In genomic region chr7:24906551-24906950, GRCm38 (mm10) we compare ENCODE assay signal across 9 mouse cellular contexts. TPM values are rescaled to one million over a fixed set of nuclear protein-coding genes. Genes with fewer than 3 reads are reported as not detected.
DNase-seq lines count a peak whose midpoint lies in the region; ATAC-seq and TF ChIP-seq lines count a peak whose summit lies in the region.
"Had no signal": no experiment of that assay in that cellular context is flagged by ENCODE, and none has a peak within 500 bp of the region (broad histone marks: within the 10 kb centered on the region; RNA-seq: fewer than 3 reads in every experiment).

No protein-coding gene starts in this region.

- intact Hi-C loops in left cerebral cortex, postnatal 4 days (cut with DNase I), result no loop called here

- TF ChIP-seq CTCF in forebrain, postnatal 0 days (IDR thresholded peaks at IDR 0.05; ENCODE audit: low read depth), result no peak
- TF ChIP-seq CTCF in lung, postnatal 0 days (IDR thresholded peaks at IDR 0.05), result no peak
- TF ChIP-seq CTCF in small intestine, adult 2 months (IDR thresholded peaks at IDR 0.05; ENCODE audit: extremely low read depth, insufficient read length, insufficient replicate concordance, low read depth, low read length), result no peak

- WGBS in forebrain, postnatal 0 days, result 47% methylated on average over 6 of the region's 6 CpGs
- 49% methylated on average over 6 of the region's 6 CpGs for WGBS in forebrain, embryonic 16.5 days
- 17% methylated on average over 6 of the region's 6 CpGs for WGBS in lung, postnatal 0 days
- 33% methylated on average over 6 of the region's 6 CpGs for WGBS in intestine, embryonic 14.5 days
- 29% methylated on average over 6 of the region's 6 CpGs for WGBS in small intestine, adult 2 months

- no peak for TF ChIP-seq POLR2A in small intestine, adult 2 months (IDR thresholded peaks at IDR 0.05; ENCODE audit: low read depth, low read length)

- TF ChIP-seq EP300 in lung, postnatal 0 days (IDR thresholded peaks at IDR 0.05), result no peak

- no peaks in the 10 kb centered on the region for H3K9me3 ChIP-seq in forebrain, postnatal 0 days (ENCODE audit: low read length)
- H3K9me3 ChIP-seq in forebrain, embryonic 16.5 days (ENCODE audit: control insufficient read depth, low read length), result no peaks in the 10 kb centered on the region
- no peaks in the 10 kb centered on the region for H3K9me3 ChIP-seq in lung, postnatal 0 days (ENCODE audit: low read length)
- H3K9me3 ChIP-seq in intestine, embryonic 14.5 days (ENCODE audit: control insufficient read depth, low read length), result no peaks in the 10 kb centered on the region

- ATAC-seq in forebrain, postnatal 0 days, result no peak
- ATAC-seq in forebrain, embryonic 16.5 days, result no peak
- ATAC-seq in lung, postnatal 0 days, result no peak
- ATAC-seq in intestine, embryonic 14.5 days (replicated peaks; ENCODE audit: low FRiP score, low TSS enrichment, low read depth), result no peak

- H3K27me3 ChIP-seq in forebrain, postnatal 0 days (ENCODE audit: insufficient read depth, low read length), result no peaks in the 10 kb centered on the region
- H3K27me3 ChIP-seq in forebrain, embryonic 16.5 days (replicated peaks; ENCODE audit: control insufficient read depth, insufficient read depth, low read length), result no peaks in the 10 kb centered on the region
- H3K27me3 ChIP-seq in lung, postnatal 0 days (replicated peaks; ENCODE audit: insufficient read depth, low read length), result no peaks in the 10 kb centered on the region
- no peaks in the 10 kb centered on the region for H3K27me3 ChIP-seq in intestine, embryonic 14.5 days (replicated peaks; ENCODE audit: control insufficient read depth, insufficient read depth, low read length)
- H3K27me3 ChIP-seq in small intestine, adult 2 months (ENCODE audit: control insufficient read depth, insufficient read depth, low read length), result no peaks in the 10 kb centered on the region

- H3K36me3 ChIP-seq in forebrain, postnatal 0 days (ENCODE audit: insufficient read depth), result 0 out of 2 replicates have a peak, but pooled peaks cover 24% of the 10 kb centered on the region
- peaks cover 2% of the 10 kb centered on the region; the same call in 1 of the 2 replicates for H3K36me3 ChIP-seq in forebrain, embryonic 16.5 days (ENCODE audit: control insufficient read depth, insufficient read depth)
- peaks cover 17% of the 10 kb centered on the region; the same call in 1 of the 2 replicates for H3K36me3 ChIP-seq in lung, postnatal 0 days (ENCODE audit: insufficient read depth, low read length)
- H3K36me3 ChIP-seq in intestine, embryonic 14.5 days (ENCODE audit: control insufficient read depth, insufficient read depth, low read length), result peaks cover 23% of the 10 kb centered on the region
- H3K36me3 ChIP-seq in small intestine, adult 2 months (ENCODE audit: control insufficient read depth, insufficient read depth, low read length), result peaks cover 25% of the 10 kb centered on the region

- no peak for DNase-seq in forebrain, postnatal 0 days
- DNase-seq in lung, postnatal 0 days (ENCODE audit: low spot score), result peak; percentile 39
- DNase-seq in lung, postnatal 14 days, result no peak
- no peak for DNase-seq in intestine, embryonic 14.5 days (ENCODE audit: low spot score)
- no peak for DNase-seq in left cerebral cortex, postnatal 4 days
- DNase-seq in left cerebral cortex, adult 9 months (ENCODE audit: low spot score in 2 of 2), result no peak
- DNase-seq: heart, postnatal 14 days had no signal

- no peak overlapping the region for H3K4me2 ChIP-seq in forebrain, postnatal 0 days (ENCODE audit: low read depth)
- no peak overlapping the region for H3K4me2 ChIP-seq in forebrain, embryonic 16.5 days (ENCODE audit: low read length)
- H3K4me2 ChIP-seq in lung, postnatal 0 days (replicated peaks; ENCODE audit: low read depth, low read length), result 0 out of 2 replicates have a peak overlapping the region, but pooled peaks have one; percentile 41
- peak overlapping the region; percentile 23; the same call in 1 of the 2 replicates for H3K4me2 ChIP-seq in intestine, embryonic 14.5 days (ENCODE audit: low read length)

- no peak overlapping the region for H3K27ac ChIP-seq in forebrain, postnatal 0 days (ENCODE audit: low read depth, low read length)
- no peak overlapping the region for H3K27ac ChIP-seq in forebrain, embryonic 16.5 days (ENCODE audit: low read length)
- H3K27ac ChIP-seq in lung, postnatal 0 days (ENCODE audit: low read length), result peak overlapping the region; percentile 64
- H3K27ac ChIP-seq in intestine, embryonic 14.5 days (ENCODE audit: low read depth), result no peak overlapping the region
- H3K27ac ChIP-seq in small intestine, adult 2 months (ENCODE audit: insufficient read depth, low read depth, low read length), result peak overlapping the region; percentile 17

- H3K4me3 ChIP-seq in forebrain, postnatal 0 days (ENCODE audit: low read depth, low read length), result no peak overlapping the region
- H3K4me3 ChIP-seq in forebrain, embryonic 16.5 days (replicated peaks; ENCODE audit: low read length), result no peak overlapping the region
- H3K4me3 ChIP-seq in lung, postnatal 0 days (ENCODE audit: low read depth, low read length), result no peak overlapping the region
- H3K4me3 ChIP-seq in intestine, embryonic 14.5 days (ENCODE audit: low read depth, low read length), result no peak overlapping the region
- no peak overlapping the region for H3K4me3 ChIP-seq in small intestine, adult 2 months (ENCODE audit: low read depth, low read length)

- H3K9ac ChIP-seq in forebrain, postnatal 0 days, result peak overlapping the region; percentile 22; the same call in 1 of the 2 replicates
- no peak overlapping the region for H3K9ac ChIP-seq in forebrain, embryonic 16.5 days (replicated peaks; ENCODE audit: low read depth, low read length)
- H3K9ac ChIP-seq in lung, postnatal 0 days (replicated peaks; ENCODE audit: low read depth), result no peak overlapping the region
- H3K9ac ChIP-seq in intestine, embryonic 14.5 days (ENCODE audit: low read length), result no peak overlapping the region

- H3K4me1 ChIP-seq in forebrain, postnatal 0 days (ENCODE audit: insufficient read depth), result 0 out of 2 replicates have a peak, but pooled peaks cover 12% of the 10 kb centered on the region
- H3K4me1 ChIP-seq in forebrain, embryonic 16.5 days (replicated peaks; ENCODE audit: control insufficient read depth, insufficient read depth, low read length), result peaks cover 32% of the 10 kb centered on the region
- peaks cover 17% of the 10 kb centered on the region; the same call in 1 of the 2 replicates for H3K4me1 ChIP-seq in lung, postnatal 0 days (ENCODE audit: insufficient read depth, low read depth, low read length)
- peaks cover 30% of the 10 kb centered on the region for H3K4me1 ChIP-seq in intestine, embryonic 14.5 days (replicated peaks; ENCODE audit: control insufficient read depth, insufficient read depth, low read length)
- peaks cover 6% of the 10 kb centered on the region for H3K4me1 ChIP-seq in small intestine, adult 2 months (ENCODE audit: control insufficient read depth, insufficient read depth, insufficient read length, low read length)

RNA-seq across cellular contexts. Expression of gene Arhgef1, which starts 3.8 kb away (rescaled TPM):
- 24.5 and 30.3 TPM in 2 replicates for total RNA-seq in forebrain, postnatal 0 days (2014; rRNA removed)
- 16.7 and 26.8 TPM in 2 replicates for polyA plus RNA-seq in forebrain, postnatal 0 days (2015; fragmentation: Nextera tagmentation; extraction: Ambion mirVana)
- polyA plus RNA-seq in forebrain, embryonic 16.5 days (2015; fragmentation: Nextera tagmentation; extraction: Ambion mirVana), result 61.7 and 73.7 TPM in 2 replicates
- polyA plus RNA-seq in lung, postnatal 0 days (2015; fragmentation: Nextera tagmentation; extraction: Ambion mirVana), result 123 and 143 TPM in 2 replicates
- polyA plus RNA-seq in intestine, embryonic 14.5 days (2014; fragmentation: Nextera tagmentation; extraction: Ambion mirVana), result 80.6 and 85.3 TPM in 2 replicates
- polyA plus RNA-seq in small intestine, adult 2 months (2012; rRNA removed), result 106 and 209 TPM in 2 replicates
- total RNA-seq in left cerebral cortex, postnatal 4 days (2021), result 100 to 1,000 TPM; 143 to 147 TPM

RNA-seq across cellular contexts. Expression of gene Cd79a, which starts 9.4 kb away (rescaled TPM):
- total RNA-seq in forebrain, postnatal 0 days (2014; rRNA removed), result 0.15 and 0.33 TPM in 2 replicates
- 0.47 and 0.54 TPM in 2 replicates for polyA plus RNA-seq in forebrain, postnatal 0 days (2015; fragmentation: Nextera tagmentation; extraction: Ambion mirVana)
- 0.16 and 0.19 TPM in 2 replicates for polyA plus RNA-seq in forebrain, embryonic 16.5 days (2015; fragmentation: Nextera tagmentation; extraction: Ambion mirVana)
- 3.2 and 4.3 TPM in 2 replicates for polyA plus RNA-seq in lung, postnatal 0 days (2015; fragmentation: Nextera tagmentation; extraction: Ambion mirVana)
- 0.28 and 0.32 TPM in 2 replicates for polyA plus RNA-seq in intestine, embryonic 14.5 days (2014; fragmentation: Nextera tagmentation; extraction: Ambion mirVana)
- polyA plus RNA-seq in small intestine, adult 2 months (2012; rRNA removed), result 23.2 and 54.3 TPM in 2 replicates
- under 1 TPM; 0.24 to 0.52 TPM for total RNA-seq in left cerebral cortex, postnatal 4 days (2021)

RNA-seq across cellular contexts. Expression of gene Rps19, which starts 22.4 kb away (rescaled TPM):
- total RNA-seq in forebrain, postnatal 0 days (2014; rRNA removed), result 581 and 723 TPM in 2 replicates
- 1,350 and 1,888 TPM in 2 replicates for polyA plus RNA-seq in forebrain, postnatal 0 days (2015; fragmentation: Nextera tagmentation; extraction: Ambion mirVana)
- polyA plus RNA-seq in forebrain, embryonic 16.5 days (2015; fragmentation: Nextera tagmentation; extraction: Ambion mirVana), result 1,290 and 1,309 TPM in 2 replicates
- polyA plus RNA-seq in lung, postnatal 0 days (2015; fragmentation: Nextera tagmentation; extraction: Ambion mirVana), result 2,947 and 3,302 TPM in 2 replicates
- polyA plus RNA-seq in intestine, embryonic 14.5 days (2014; fragmentation: Nextera tagmentation; extraction: Ambion mirVana), result 3,468 and 3,555 TPM in 2 replicates
- polyA plus RNA-seq in small intestine, adult 2 months (2012; rRNA removed), result 254 and 421 TPM in 2 replicates
- total RNA-seq in left cerebral cortex, postnatal 4 days (2021), result 1,000 to 10,000 TPM in 1 of 2 experiments, 100 to 1,000 TPM in 1; 915 to 1,028 TPM

RNA-seq across cellular contexts. Expression of gene Dmrtc2, which starts 36.7 kb away (rescaled TPM):
- total RNA-seq in forebrain, postnatal 0 days (2014; rRNA removed), result 0.08 TPM in 1 of 2 replicates, not detected in the other
- polyA plus RNA-seq in forebrain, postnatal 0 days (2015; fragmentation: Nextera tagmentation; extraction: Ambion mirVana), result 0.23 and 0.28 TPM in 2 replicates
- not detected in 2 replicates for polyA plus RNA-seq in forebrain, embryonic 16.5 days (2015; fragmentation: Nextera tagmentation; extraction: Ambion mirVana)
- not detected in 2 replicates for polyA plus RNA-seq in lung, postnatal 0 days (2015; fragmentation: Nextera tagmentation; extraction: Ambion mirVana)
- polyA plus RNA-seq in intestine, embryonic 14.5 days (2014; fragmentation: Nextera tagmentation; extraction: Ambion mirVana), result not detected in 2 replicates
- not detected in 2 replicates for polyA plus RNA-seq in small intestine, adult 2 months (2012; rRNA removed)
- not detected for total RNA-seq in left cerebral cortex, postnatal 4 days (2021)
- total RNA-seq: heart, postnatal 14 days had no signal

RNA-seq across cellular contexts. Expression of gene Lypd4, which starts 36.8 kb away (rescaled TPM):
- total RNA-seq in forebrain, postnatal 0 days (2014; rRNA removed), result not detected in 2 replicates
- not detected in 2 replicates for polyA plus RNA-seq in forebrain, postnatal 0 days (2015; fragmentation: Nextera tagmentation; extraction: Ambion mirVana)
- polyA plus RNA-seq in forebrain, embryonic 16.5 days (2015; fragmentation: Nextera tagmentation; extraction: Ambion mirVana), result not detected in 2 replicates
- polyA plus RNA-seq in lung, postnatal 0 days (2015; fragmentation: Nextera tagmentation; extraction: Ambion mirVana), result not detected in 2 replicates
- not detected in 2 replicates for polyA plus RNA-seq in intestine, embryonic 14.5 days (2014; fragmentation: Nextera tagmentation; extraction: Ambion mirVana)
- not detected in 2 replicates for polyA plus RNA-seq in small intestine, adult 2 months (2012; rRNA removed)
- total RNA-seq in left cerebral cortex, postnatal 4 days (2021), result not detected
- total RNA-seq: heart, postnatal 14 days had no signal

Comparison
In these comparisons a context has a peak if more than half of its experiments do, and no peak if none do; other contexts are left out.
1. H3K27ac ChIP-seq: peak in lung, postnatal 0 days (single experiment) and small intestine, adult 2 months (single experiment); none in forebrain, postnatal 0 days (single experiment), forebrain, embryonic 16.5 days (single experiment) and intestine, embryonic 14.5 days (single experiment).
2. H3K4me2 ChIP-seq: peak in lung, postnatal 0 days (single experiment) and intestine, embryonic 14.5 days (single experiment); none in forebrain, postnatal 0 days (single experiment) and forebrain, embryonic 16.5 days (single experiment).